Mouse (Mus musculus) embryonic facial prominence, embryonic 12.5 days (tissue): Measurements from ENCODE around the gene Mllt10. TPM values are rescaled to one million over a fixed set of nuclear protein-coding genes. Genes with fewer than 3 reads are reported as not detected.

Source experiments
- ATAC-seq: fragments of 200-750 bp; cut with Nextera tagmentation; 2 replicates; pipeline ENCODE4 v1.8.0; 2017; ENCODE audit not compliant: insufficient number of reproducible peaks, insufficient read depth, low FRiP score, low TSS enrichment
- H3K27ac ChIP-seq: fragments of 300-500 bp; sonication (generic); 2 replicates; pipeline ENCODE4 v1.5.1; 2016; ENCODE audit warnings: mild to moderate bottlenecking
- H3K27me3 ChIP-seq: fragments of 300-500 bp; sonication (generic); 2 replicates; pipeline ENCODE4 v1.6.1; 2016; ENCODE audit warnings: mild to moderate bottlenecking, moderate library complexity
- H3K36me3 ChIP-seq: fragments of 300-500 bp; sonication (generic); 2 replicates; pipeline ENCODE4 v1.6.1; 2016; ENCODE audit warnings: mild to moderate bottlenecking
- H3K4me1 ChIP-seq: fragments of 300-500 bp; sonication (generic); 2 replicates; pipeline ENCODE4 v1.6.1; 2016
- H3K4me2 ChIP-seq: fragments of 300-500 bp; sonication (generic); replicated peaks from 2 replicates; pipeline ENCODE4 v1.6.1; 2016; ENCODE audit warnings: mild to moderate bottlenecking, moderate library complexity
- H3K4me3 ChIP-seq: fragments of 300-500 bp; sonication (generic); 2 replicates; pipeline ENCODE4 v1.5.1; 2016; ENCODE audit warnings: mild to moderate bottlenecking
- H3K9ac ChIP-seq: fragments of 300-500 bp; sonication (generic); 2 replicates; pipeline ENCODE4 v1.6.1; 2016; ENCODE audit warnings: mild to moderate bottlenecking, moderate library complexity
- H3K9me3 ChIP-seq: fragments of 300-500 bp; sonication (generic); 2 replicates; pipeline ENCODE4 v1.6.1; 2016; ENCODE audit warnings: mild to moderate bottlenecking, moderate library complexity
- WGBS: fragments of 180-500 bp; shearing (Covaris S2); methylation state at CpG from one replicate; pipeline ENCODE4 v1.1.7; 2016; 5-methylcytosine and 5-hydroxymethylcytosine counted together
- polyA plus RNA-seq: library from polyadenylated mRNA; unstranded; fragments of >200 nt; fragmentation: Nextera tagmentation; extraction: Ambion mirVana; gene quantifications from 2 replicates; pipeline ENCODE4 v1.2.1, GENCODE M21; 2016

Gene Mllt10
- polyA plus RNA-seq, 1 experiment from 2014 or later = 69.9 TPM

- under 1% methylated on average over 57 of the region's 66 CpGs for WGBS
- ATAC-seq = peak; percentile 93
Observed at GRCm38 (mm10) chr2:18055929-18056785, 1.1 kb downstream of the Mllt10 start.

DNA sequence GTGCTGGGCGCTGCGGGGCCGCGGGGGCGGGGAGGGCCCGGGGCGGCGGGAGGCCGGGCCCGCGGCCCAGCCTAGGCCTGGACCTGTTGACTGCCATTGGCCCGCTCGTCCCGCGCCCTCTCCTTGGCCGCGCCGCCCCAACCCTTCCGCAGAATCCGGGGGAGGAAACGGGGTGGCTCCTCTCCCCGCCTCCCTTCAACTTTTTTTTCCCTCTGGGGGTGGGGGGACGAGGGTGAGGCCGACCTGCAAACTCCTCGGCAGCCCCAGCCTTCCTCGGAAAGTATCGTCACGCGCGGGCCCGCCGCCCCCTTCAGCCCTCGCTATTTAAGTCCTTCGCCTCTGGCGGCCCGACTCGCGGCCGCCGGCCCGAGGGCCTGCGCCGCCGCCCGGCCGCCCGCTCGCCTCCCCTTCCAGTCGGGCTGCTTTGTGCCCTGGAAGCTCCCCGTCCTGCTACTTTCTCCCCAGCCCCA is 1.8 kb downstream of the Mllt10 start:
- WGBS = under 1% methylated on average over 45 of the region's 50 CpGs
- peak overlapping the region; percentile 52 for H3K4me3 ChIP-seq
- H3K9ac ChIP-seq = peak overlapping the region; percentile 95
- no peaks in the 10 kb centered on the region for H3K27me3 ChIP-seq
- H3K9me3 ChIP-seq = no peaks in the 10 kb centered on the region
- H3K4me1 ChIP-seq = peaks cover 26% of the 10 kb centered on the region
- peak overlapping the region; percentile 96 for H3K4me2 ChIP-seq
- peak; percentile 98 for ATAC-seq
- H3K36me3 ChIP-seq = no peaks in the 10 kb centered on the region
- peak overlapping the region; percentile 100 for H3K27ac ChIP-seq

More at GRCm38 (mm10) chr2:18055929-18056785, 1.1 kb downstream of the Mllt10 start:
- H3K4me1 ChIP-seq = peaks cover 32% of the 10 kb centered on the region
- peak overlapping the region; percentile 95 for H3K9ac ChIP-seq
- H3K27ac ChIP-seq = peak overlapping the region; percentile 100
- no peaks in the 10 kb centered on the region for H3K9me3 ChIP-seq
- no peaks in the 10 kb centered on the region for H3K36me3 ChIP-seq
- H3K4me3 ChIP-seq = peak overlapping the region; percentile 52
- peak overlapping the region; percentile 96 for H3K4me2 ChIP-seq
- no peaks in the 10 kb centered on the region for H3K27me3 ChIP-seq

DNA sequence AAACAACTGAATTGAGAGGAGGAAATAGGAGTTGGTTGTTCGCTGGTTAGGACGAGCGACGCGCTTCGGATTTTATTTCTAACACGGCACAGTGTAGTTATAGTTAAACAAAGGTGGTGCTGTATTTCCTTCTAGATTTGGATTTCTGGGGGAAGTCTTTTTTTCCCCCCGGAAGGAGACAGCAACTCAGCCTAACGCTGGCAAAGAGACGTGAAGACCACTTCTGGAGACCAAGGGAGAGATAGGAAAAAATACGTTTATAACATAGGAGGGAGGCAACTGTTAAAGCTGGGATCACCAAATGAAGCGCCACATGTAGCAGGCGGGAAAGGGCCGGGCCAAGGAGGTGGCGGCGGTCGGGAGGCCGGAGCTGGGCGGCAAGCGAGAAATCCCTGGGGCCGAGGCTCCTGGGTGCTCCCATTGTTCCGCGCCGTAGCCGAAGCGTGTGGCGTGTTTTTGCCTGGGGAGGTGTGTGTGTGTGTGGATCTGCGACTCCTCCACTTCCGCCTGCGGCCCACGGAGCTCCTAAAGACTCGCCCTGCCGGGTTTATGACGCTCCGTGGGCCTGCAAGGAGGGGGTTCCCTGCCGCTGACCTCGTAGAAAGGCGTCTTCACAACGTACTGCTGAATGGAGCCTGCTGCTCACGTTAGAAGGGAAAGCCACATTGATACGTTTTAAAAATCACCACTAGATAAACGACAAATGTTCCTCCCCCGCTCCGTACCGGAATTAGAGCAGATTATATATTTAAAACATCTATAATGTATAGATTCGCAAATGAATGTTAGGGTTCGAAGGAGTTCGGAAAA is 2.5 kb downstream of the Mllt10 start:
- no peaks in the 10 kb centered on the region for H3K27me3 ChIP-seq
- peaks cover 23% of the 10 kb centered on the region for H3K4me1 ChIP-seq
- H3K4me2 ChIP-seq = peak overlapping the region; percentile 96
- peak overlapping the region; percentile 95 for H3K9ac ChIP-seq
- H3K4me3 ChIP-seq = peak overlapping the region; percentile 52
- under 1% methylated on average over 48 of the region's 48 CpGs for WGBS
- H3K36me3 ChIP-seq = no peaks in the 10 kb centered on the region
- H3K27ac ChIP-seq = peak overlapping the region; percentile 100
- ATAC-seq = no peak
- H3K9me3 ChIP-seq = no peaks in the 10 kb centered on the region

DNA sequence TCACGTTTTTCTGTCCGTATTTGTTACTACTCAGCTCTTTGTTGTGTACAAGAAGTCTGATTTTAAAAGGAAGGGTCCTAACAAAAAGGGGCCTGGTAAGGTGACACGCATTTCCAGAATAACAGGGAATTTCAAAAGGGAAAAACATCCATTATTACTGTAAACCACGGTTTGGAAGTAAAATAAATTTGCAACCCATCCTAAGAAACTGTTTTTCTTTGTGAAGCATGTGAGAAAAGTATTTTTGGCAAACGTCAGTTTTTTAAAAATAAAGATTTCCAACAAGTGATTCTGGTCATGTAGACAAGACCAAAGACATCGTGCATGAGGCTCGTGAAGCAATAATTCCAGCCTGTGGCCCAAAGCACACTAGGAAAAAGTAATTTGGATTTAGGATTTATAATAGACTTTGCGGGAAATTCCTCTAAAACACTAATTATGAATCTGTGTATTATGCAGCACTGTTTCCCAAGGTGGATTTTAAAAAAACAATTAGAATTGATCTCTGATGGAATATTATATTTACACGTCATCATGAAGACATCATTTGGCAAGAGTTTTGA is 3.2 kb downstream of the Mllt10 start:
- Histone ChIP-seq H3K9me3 (no peaks in the 10 kb centered on the region), H3K4me1 (peaks cover 22% of the 10 kb centered on the region), H3K9ac (peak overlapping the region; percentile 95), H3K27me3 (no peaks in the 10 kb centered on the region), H3K27ac (peak overlapping the region; percentile 100), H3K4me3 (peak overlapping the region; percentile 52), H3K4me2 (peak overlapping the region; percentile 96), H3K36me3 (no peaks in the 10 kb centered on the region)
- 12% methylated on average over 9 of the region's 9 CpGs for WGBS
- ATAC-seq = no peak

GRCm38 (mm10) chr2:18059063-18059462 is 4.0 kb downstream of the Mllt10 start:
- H3K4me2 ChIP-seq = peak overlapping the region; percentile 7; the same call in 1 of the 2 replicates
- no peak overlapping the region for H3K27ac ChIP-seq
- no peak overlapping the region for H3K9ac ChIP-seq

DNA sequence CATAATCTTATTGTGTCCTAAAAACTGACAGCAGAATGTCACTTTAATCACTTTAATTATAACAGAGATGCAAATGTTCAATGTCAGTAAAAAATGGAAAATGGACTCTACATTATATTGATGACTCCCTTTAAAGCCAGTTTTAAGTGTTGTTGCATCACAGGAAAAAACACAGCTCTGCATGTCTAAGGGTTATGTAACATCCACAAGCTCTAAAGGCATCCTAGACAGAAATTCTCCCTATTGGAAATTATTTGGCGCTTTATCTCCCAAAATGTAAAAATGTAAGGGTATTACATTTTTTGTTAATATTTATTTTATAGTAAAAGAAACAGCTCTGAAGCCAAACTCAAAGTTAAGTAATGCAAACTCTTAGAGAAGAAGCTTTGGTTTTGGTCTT is 4.9 kb downstream of the Mllt10 start:
- Histone ChIP-seq H3K36me3 (no peaks in the 10 kb centered on the region), H3K9ac (no peak overlapping the region), H3K9me3 (no peaks in the 10 kb centered on the region), H3K4me2 (no peak overlapping the region), H3K4me1 (peaks cover 8% of the 10 kb centered on the region; the same call in 1 of the 2 replicates), H3K4me3 (no peak overlapping the region), H3K27me3 (no peaks in the 10 kb centered on the region), H3K27ac (no peak overlapping the region)
- no peak for ATAC-seq
- 80% methylated on average over 1 of the region's 1 CpGs for WGBS

More at GRCm38 (mm10) chr2:18059063-18059462, 4.0 kb downstream of the Mllt10 start:
- WGBS = 30% methylated on average over 2 of the region's 2 CpGs
- no peak for ATAC-seq
- H3K4me3 ChIP-seq = no peak overlapping the region
- no peaks in the 10 kb centered on the region for H3K9me3 ChIP-seq
- H3K4me1 ChIP-seq = peaks cover 14% of the 10 kb centered on the region
- H3K27me3 ChIP-seq = no peaks in the 10 kb centered on the region
- no peaks in the 10 kb centered on the region for H3K36me3 ChIP-seq

- no peak overlapping the region for H3K4me3 ChIP-seq
- H3K27me3 ChIP-seq = no peaks in the 10 kb centered on the region
- no peaks in the 10 kb centered on the region for H3K36me3 ChIP-seq
Observed at GRCm38 (mm10) chr2:18060396-18060795, 5.4 kb downstream of the Mllt10 start.

GRCm38 (mm10) chr2:18063763-18064251 is 8.8 kb downstream of the Mllt10 start:
- ATAC-seq = peak; percentile 19; the same call in 1 of the 2 replicates
- Histone ChIP-seq H3K4me1 (peaks cover 16% of the 10 kb centered on the region), H3K27me3 (no peaks in the 10 kb centered on the region), H3K9me3 (no peaks in the 10 kb centered on the region), H3K27ac (peak overlapping the region; percentile 100), H3K9ac (peak overlapping the region; percentile 97), H3K36me3 (peaks cover 8% of the 10 kb centered on the region; the same call in 1 of the 2 replicates), H3K4me2 (peak overlapping the region; percentile 85), H3K4me3 (peak overlapping the region; percentile 89)
- WGBS = under 1% methylated on average over 18 of the region's 18 CpGs

More at GRCm38 (mm10) chr2:18060396-18060795, 5.4 kb downstream of the Mllt10 start:
- peaks cover 8% of the 10 kb centered on the region; the same call in 1 of the 2 replicates for H3K4me1 ChIP-seq
- no peak overlapping the region for H3K4me2 ChIP-seq
- H3K9me3 ChIP-seq = no peaks in the 10 kb centered on the region
- 81% methylated on average over 1 of the region's 1 CpGs for WGBS
- ATAC-seq = no peak
- no peak overlapping the region for H3K27ac ChIP-seq
- no peak overlapping the region for H3K9ac ChIP-seq

DNA sequence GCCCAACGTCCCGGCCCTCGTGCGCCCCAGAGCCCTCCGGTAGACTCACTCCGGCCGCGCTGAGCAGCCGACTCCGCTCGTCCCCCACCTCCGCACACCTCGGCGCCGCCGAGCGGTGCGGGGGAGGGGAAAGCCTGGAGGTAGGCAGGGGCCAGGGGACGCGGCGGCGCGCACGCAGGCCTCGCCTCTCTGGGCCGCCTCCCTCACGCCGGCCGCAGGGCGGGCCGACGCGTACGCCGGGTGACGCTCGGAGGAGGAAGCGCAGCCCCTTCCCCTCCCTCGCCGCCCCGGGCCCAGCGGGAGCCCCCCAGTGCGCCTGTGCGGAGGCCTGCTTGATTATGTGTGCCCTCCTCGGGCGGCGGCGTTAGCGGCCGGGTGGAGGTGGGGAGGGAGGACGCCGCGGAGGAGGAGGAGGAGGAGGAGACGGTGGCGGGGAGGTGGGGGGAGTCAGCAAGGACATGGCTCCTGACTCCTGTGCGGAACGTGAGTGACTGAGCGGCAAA is 9.4 kb downstream of the Mllt10 start:
- Histone ChIP-seq H3K4me1 (peaks cover 11% of the 10 kb centered on the region), H3K9me3 (no peaks in the 10 kb centered on the region), H3K4me3 (peak overlapping the region; percentile 89), H3K36me3 (peaks cover 8% of the 10 kb centered on the region; the same call in 1 of the 2 replicates), H3K27me3 (no peaks in the 10 kb centered on the region), H3K4me2 (peak overlapping the region; percentile 85), H3K27ac (peak overlapping the region; percentile 100), H3K9ac (peak overlapping the region; percentile 97)
- peak; percentile 97 for ATAC-seq
- 2% methylated on average over 29 of the region's 58 CpGs for WGBS

DNA sequence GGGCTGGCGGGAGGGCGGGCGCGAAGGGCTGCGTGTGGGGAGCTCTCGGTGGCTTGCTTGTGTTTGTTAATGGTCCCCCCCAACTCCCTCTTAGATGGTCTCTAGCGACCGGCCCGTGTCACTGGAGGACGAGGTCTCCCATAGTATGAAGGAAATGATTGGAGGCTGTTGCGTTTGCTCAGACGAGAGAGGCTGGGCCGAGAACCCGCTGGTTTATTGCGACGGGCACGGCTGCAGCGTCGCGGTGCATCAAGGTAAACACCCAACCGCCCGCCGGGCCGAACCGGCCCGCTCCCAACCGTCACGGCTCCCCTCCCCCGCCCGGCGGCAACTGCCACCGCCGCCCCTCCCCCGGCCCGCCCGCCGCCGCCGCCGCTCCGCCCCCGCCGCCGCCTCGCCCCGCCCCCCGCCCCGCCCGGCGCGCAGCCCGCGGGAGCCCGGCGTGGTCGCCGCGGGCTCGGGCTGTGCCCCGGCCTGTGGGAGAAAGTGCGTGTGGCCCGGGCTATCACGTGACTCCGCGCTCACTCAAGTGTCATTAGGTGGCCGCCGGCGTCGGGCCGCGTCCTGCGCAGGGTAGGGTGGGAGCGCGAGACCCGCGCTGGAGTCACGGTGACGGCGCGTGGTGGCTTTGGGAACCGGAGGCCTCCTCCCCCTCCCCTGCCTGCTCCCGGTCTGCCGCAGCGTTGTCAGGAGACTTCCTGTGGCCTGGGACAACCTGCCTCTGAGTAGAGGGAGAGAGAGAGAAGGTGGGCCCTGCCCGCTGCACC is 10.1 kb downstream of the Mllt10 start:
- WGBS = 0% methylated on average over 55 of the region's 85 CpGs

More for the DNA sequence above, 10.1 kb downstream of the Mllt10 start:
- Histone ChIP-seq H3K27ac (peak overlapping the region; percentile 100), H3K9me3 (no peaks in the 10 kb centered on the region), H3K4me1 (peaks cover 11% of the 10 kb centered on the region), H3K27me3 (no peaks in the 10 kb centered on the region), H3K9ac (peak overlapping the region; percentile 97), H3K4me2 (peak overlapping the region; percentile 85), H3K4me3 (peak overlapping the region; percentile 89), H3K36me3 (peaks cover 8% of the 10 kb centered on the region; the same call in 1 of the 2 replicates)
- peak; percentile 30 for ATAC-seq
